Mouse (Mus musculus) E14TG2a.4 (cell line): Measurements from ENCODE around the gene Ankrd54.

ENCODE experiments used
- CTCF ChIP-seq: conservative IDR thresholded peaks from 2 replicates; pipeline ENCODE4 v1.5.1; 2014; ENCODE audit warnings: low read length
- POU5F1 ChIP-seq: IDR thresholded peaks from 2 replicates; pipeline ENCODE4 v1.6.1; 2014; ENCODE audit warnings: low read length, borderline replicate concordance

GRCm38 (mm10) chr15:79028237-79028738 lies 34.4 kb downstream of the Ankrd54 start, which contains the start of gene H1f0:
- TF ChIP-seq CTCF (no peak), POU5F1 (no peak)
